Mouse (Mus musculus) embryonic fibroblast, embryonic 13.5 days (primary cell): ENCODE results near the gene Cldn7.
A peak's percentile ranks its signal among the peaks of the same experiment; 100 is the strongest.

Source experiments
- CTCF ChIP-seq: IDR thresholded peaks from 2 replicates; pipeline ENCODE4 v1.5.1; 2011; ENCODE audit warnings: mild to moderate bottlenecking, control low read depth, low read length, moderate library complexity, borderline replicate concordance; ENCODE audit not compliant: insufficient read depth
- POLR2A ChIP-seq: IDR thresholded peaks from 2 replicates; pipeline ENCODE4 v1.6.1; 2011; ENCODE audit warnings: low read depth, mild to moderate bottlenecking, control low read depth, low read length, moderate library complexity

GRCm38 (mm10) chr11:69948066-69948762 lies 16.4 kb upstream of the Cldn7 start, which contains the start of gene Slc2a4:
- TF ChIP-seq CTCF = no peak
- peak; percentile 52; the same call in 1 of the 2 replicates for TF ChIP-seq POLR2A
